Mouse (Mus musculus) CH12.LX (cell line): Measurements from ENCODE around the gene Thrb. TPM values are rescaled to one million over a fixed set of nuclear protein-coding genes. Genes with fewer than 3 reads are reported as not detected.
A peak's percentile ranks its signal among the peaks of the same experiment; 100 is the strongest.

ENCODE experiments used
- DNase-seq: peaks from one replicate; pipeline ENCODE4 v3.0.0-alpha.2; 2013; ENCODE audit errors: extremely low read depth
- H3K27ac ChIP-seq: 2 replicates; pipeline ENCODE4 v1.5.1; 2012; ENCODE audit warnings: low read depth, mild to moderate bottlenecking, control low read depth, moderate library complexity; ENCODE audit not compliant: insufficient read depth
- H3K27me3 ChIP-seq: replicated peaks from 2 replicates; pipeline ENCODE3; 2012; ENCODE audit warnings: inconsistent platforms
- H3K36me3 ChIP-seq, 2 experiments: replicated peaks in 1 of 2; 2 replicates each; pipeline versions ENCODE3 to v1.6.1; 2012; ENCODE audit warnings: inconsistent platforms in 1 of 2, low read length in 1 of 2, mild to moderate bottlenecking in 1 of 2, mixed read lengths in 1 of 2, moderate library complexity in 1 of 2; ENCODE audit not compliant: control insufficient read depth in 1 of 2, insufficient read depth in 1 of 2
- H3K4me1 ChIP-seq, 2 experiments: 2 replicates each; pipeline ENCODE4 v1.6.1; 2012; ENCODE audit warnings: inconsistent platforms in 1 of 2, moderate library complexity in 1 of 2; ENCODE audit not compliant: insufficient read depth in 2 of 2, control insufficient read depth in 1 of 2
- H3K4me2 ChIP-seq: 2 replicates; pipeline ENCODE4 v1.6.1; 2012; ENCODE audit warnings: low read depth, mild to moderate bottlenecking, control low read depth; ENCODE audit not compliant: poor library complexity, insufficient read depth, severe bottlenecking
- H3K4me3 ChIP-seq, 3 experiments: fragments of 150-350 bp in 1 of 3; sonication (generic) in 1 of 3; replicated peaks in 1 of 3; 2 replicates each; pipeline versions ENCODE3 to v1.5.1; 2011 to 2012; ENCODE audit warnings: low read depth in 2 of 3, low read length in 2 of 3, mild to moderate bottlenecking in 2 of 3, moderate library complexity in 2 of 3, control low read depth in 1 of 3, improper control_type of control experiment in 1 of 3, inconsistent platforms in 1 of 3, mixed read lengths in 1 of 3; ENCODE audit not compliant: poor library complexity in 1 of 3
- H3K79me2 ChIP-seq: replicated peaks from 2 replicates; pipeline ENCODE4 v1.6.1; 2012; ENCODE audit warnings: mild to moderate bottlenecking, moderate library complexity; ENCODE audit not compliant: control insufficient read depth, poor library complexity, insufficient read depth, severe bottlenecking; ENCODE audit errors: extremely low read depth
- H3K9ac ChIP-seq: 2 replicates; pipeline ENCODE4 v1.6.1; 2012; ENCODE audit warnings: low read depth, mild to moderate bottlenecking, control low read depth, moderate library complexity; ENCODE audit not compliant: insufficient read depth
- H3K9me3 ChIP-seq: replicated peaks from 2 replicates; pipeline ENCODE3; 2012; ENCODE audit warnings: low read length, inconsistent platforms, mixed read lengths
- BHLHE40 ChIP-seq: IDR thresholded peaks from 2 replicates; pipeline ENCODE4 v1.6.1; 2011; ENCODE audit warnings: mild to moderate bottlenecking, low read depth, low read length, improper control_type of control experiment
- CHD1 ChIP-seq: IDR thresholded peaks from 2 replicates; pipeline ENCODE4 v1.6.1; 2012; ENCODE audit warnings: low read depth, low read length, improper control_type of control experiment, inconsistent platforms
- CTCF ChIP-seq, 2 experiments: IDR thresholded peaks in 1 of 2; conservative IDR thresholded peaks in 1 of 2; 2 replicates each; pipeline ENCODE4 v1.5.1; 2011 to 2012; ENCODE audit warnings: low read depth in 2 of 2, low read length in 2 of 2, improper control_type of control experiment in 1 of 2, inconsistent platforms in 1 of 2, mild to moderate bottlenecking in 1 of 2, moderate library complexity in 1 of 2
- E2F4 ChIP-seq: IDR thresholded peaks from 2 replicates; pipeline ENCODE4 v1.6.1; 2011; ENCODE audit warnings: low read depth, low read length, improper control_type of control experiment; ENCODE audit not compliant: insufficient replicate concordance
- EP300 ChIP-seq: IDR thresholded peaks from 2 replicates; pipeline ENCODE4 v1.6.1; 2011; ENCODE audit warnings: low read length, improper control_type of control experiment
- GABPA ChIP-seq: IDR thresholded peaks from 2 replicates; pipeline ENCODE4 v1.6.1; 2012; ENCODE audit warnings: low read depth, low read length, improper control_type of control experiment, inconsistent platforms; ENCODE audit not compliant: insufficient replicate concordance
- HCFC1 ChIP-seq: IDR thresholded peaks from 2 replicates; pipeline ENCODE4 v1.6.1; 2012; ENCODE audit warnings: low read depth, mild to moderate bottlenecking, inconsistent platforms, low read length, improper control_type of control experiment
- IRF4 ChIP-seq: IDR thresholded peaks from 2 replicates; pipeline ENCODE4 v1.6.1; 2014; ENCODE audit warnings: low read depth, mild to moderate bottlenecking, inconsistent platforms, low read length, improper control_type of control experiment
- KAT2A ChIP-seq: IDR thresholded peaks from 2 replicates; pipeline ENCODE4 v1.6.1; 2012; ENCODE audit warnings: low read length, improper control_type of control experiment, inconsistent platforms; ENCODE audit not compliant: insufficient replicate concordance
- MAZ ChIP-seq: IDR thresholded peaks from 2 replicates; pipeline ENCODE4 v1.6.1; 2012; ENCODE audit warnings: low read depth, mild to moderate bottlenecking, inconsistent platforms, low read length, improper control_type of control experiment, moderate library complexity
- MXI1 ChIP-seq: IDR thresholded peaks from 2 replicates; pipeline ENCODE4 v1.6.1; 2011; ENCODE audit warnings: mild to moderate bottlenecking, low read depth, low read length, improper control_type of control experiment
- MYC ChIP-seq: IDR thresholded peaks from 2 replicates; pipeline ENCODE4 v1.6.1; 2011; ENCODE audit warnings: low read depth, mild to moderate bottlenecking, improper control_type of control experiment, low read length
- NRF1 ChIP-seq: IDR thresholded peaks from 2 replicates; pipeline ENCODE4 v1.6.1; 2014; ENCODE audit warnings: low read depth, mild to moderate bottlenecking, inconsistent platforms, low read length, improper control_type of control experiment, moderate library complexity
- PAX5 ChIP-seq: IDR thresholded peaks from 2 replicates; pipeline ENCODE4 v1.6.1; 2012; ENCODE audit warnings: low read length, inconsistent platforms, mixed read lengths
- POLR2A ChIP-seq: IDR thresholded peaks from 2 replicates; pipeline ENCODE4 v1.6.1; 2011; ENCODE audit warnings: low read depth, mild to moderate bottlenecking, improper control_type of control experiment, low read length
- POLR2AphosphoS2 ChIP-seq: IDR thresholded peaks from 2 replicates; pipeline ENCODE4 v1.6.1; 2011; ENCODE audit warnings: low read depth, low read length, improper control_type of control experiment
- RAD21 ChIP-seq: IDR thresholded peaks from 2 replicates; pipeline ENCODE4 v1.6.1; 2011; ENCODE audit warnings: low read depth, mild to moderate bottlenecking, low read length, improper control_type of control experiment, moderate library complexity
- SMC3 ChIP-seq: IDR thresholded peaks from 2 replicates; pipeline ENCODE4 v1.6.1; 2011; ENCODE audit warnings: low read depth, low read length, improper control_type of control experiment
- TCF12 ChIP-seq: IDR thresholded peaks from 2 replicates; pipeline ENCODE4 v1.6.1; 2014; ENCODE audit warnings: low read depth, mild to moderate bottlenecking, inconsistent platforms, low read length, improper control_type of control experiment
- USF2 ChIP-seq: conservative IDR thresholded peaks from 2 replicates; pipeline ENCODE4 v1.6.1; 2011; ENCODE audit warnings: low read depth, low read length, improper control_type of control experiment
- ZC3H11A ChIP-seq: IDR thresholded peaks from 2 replicates; pipeline ENCODE4 v1.6.1; 2012; ENCODE audit warnings: low read depth, mild to moderate bottlenecking, inconsistent platforms, low read length, improper control_type of control experiment
- dilution Hi-C: fragments of 300-500 bp; cut with MboI; formaldehyde crosslinking; loops from 2 replicates; pipeline ENCODE4 v1.14.3; 2020; ENCODE audit warnings: low sequenced_read_pairs; ENCODE audit not compliant: extremely low pct_unique_long_range_greater_than_20kb, extremely low pct_ligation_motif_present
- in situ Hi-C: fragments of 300-500 bp; cut with MboI; formaldehyde crosslinking; loops from 3 replicates; pipeline ENCODE4 v1.14.3; 2019; ENCODE audit warnings: low sequenced_read_pairs, low pct_ligation_motif_present, low pct_unique_long_range_greater_than_20kb, mixed read lengths
- polyA plus RNA-seq: library from polyadenylated mRNA; unstranded; fragments of >175 nt; gene quantifications from 2 replicates; pipeline ENCODE4 v1.2.1, GENCODE M21; 2012; ENCODE audit warnings: low read depth; ENCODE audit not compliant: insufficient read length
- total RNA-seq, 2 experiments: library from RNA; depleted of rRNA; stranded (reverse); fragments of 300-350 nt in 1 of 2; fragments of >200 nt in 1 of 2; gene quantifications; 2 replicates each; pipeline ENCODE4 v1.2.3; 2012 to 2014

Gene Thrb
- total and polyA plus RNA-seq, 3 experiments: 0.56 to 1.6 (median 0.60) TPM

DNA sequence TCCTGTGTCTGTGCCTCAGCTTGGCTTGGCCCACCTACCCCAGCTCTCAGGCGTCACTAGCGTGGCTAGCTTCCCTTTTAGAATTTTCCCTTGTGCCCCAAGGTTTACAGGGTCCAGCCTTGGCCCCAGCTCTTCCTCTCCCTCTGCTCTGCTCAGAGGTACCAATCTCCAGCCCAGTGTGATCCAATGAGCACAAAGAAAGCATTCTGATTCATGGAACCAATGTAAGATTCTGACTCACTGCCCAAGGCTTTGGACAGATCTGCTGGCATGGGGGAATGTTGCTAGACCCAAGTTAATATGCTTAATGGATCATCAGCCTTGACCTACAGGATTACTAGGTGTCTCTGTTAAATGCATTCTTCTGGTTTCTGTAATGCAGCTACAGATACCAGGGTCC lies 243.1 kb downstream of the Thrb start:
- no peaks in the 10 kb centered on the region for H3K9me3 ChIP-seq
- no peak overlapping the region for H3K4me3 ChIP-seq
- dilution Hi-C loops (no loop called here), in situ Hi-C loops (no loop called here)
- no peak overlapping the region for H3K27ac ChIP-seq
- no peaks in the 10 kb centered on the region for H3K4me1 ChIP-seq
- DNase-seq: no peak
- TF ChIP-seq MYC (no peak), GABPA (no peak), SMC3 (no peak), KAT2A (no peak), NRF1 (no peak), BHLHE40 (no peak), MXI1 (no peak), EP300 (no peak), IRF4 (no peak), MAZ (no peak), CHD1 (no peak), POLR2A (no peak), USF2 (no peak), ZC3H11A (no peak), TCF12 (no peak), POLR2AphosphoS2 (no peak), HCFC1 (no peak), E2F4 (no peak)
- H3K79me2 ChIP-seq: no peaks in the 10 kb centered on the region
- H3K27me3 ChIP-seq: no peaks in the 10 kb centered on the region
- H3K36me3 ChIP-seq: no peaks in the 10 kb centered on the region
- H3K4me2 ChIP-seq: no peak overlapping the region
- H3K9ac ChIP-seq: no peak overlapping the region

- Histone ChIP-seq H3K36me3 (no peaks in the 10 kb centered on the region), H3K79me2 (no peaks in the 10 kb centered on the region), H3K9ac (no peak overlapping the region), H3K27ac (no peak overlapping the region), H3K27me3 (no peaks in the 10 kb centered on the region), H3K9me3 (no peaks in the 10 kb centered on the region), H3K4me3 (no peak overlapping the region), H3K4me1 (no peaks in the 10 kb centered on the region), H3K4me2 (no peak overlapping the region)
- dilution Hi-C loops: no loop called here
- DNase-seq: peak; percentile 24
- TF ChIP-seq CTCF (conservative IDR thresholded peaks at IDR 0.05 in 1 of 2, IDR thresholded peaks at IDR 0.05 in 1 of 2; ENCODE audit: low read depth in 2 of 2, low read length in 2 of 2): peak in 1 of 2 experiments; percentile 62; a peak in 2 of 4 replicates
- TF ChIP-seq RAD21: peak; percentile 48
- peak; percentile 64 for TF ChIP-seq SMC3
- TF ChIP-seq PAX5: no peak
- in situ Hi-C loops: no loop called here
Measured at GRCm38 (mm10) chr14:17904554-17904953, 244.5 kb downstream of the Thrb start.
